Mouse (Mus musculus) CH12.LX (cell line): ENCODE data around the gene Exoc7. TPM values are rescaled to one million over a fixed set of nuclear protein-coding genes. Genes with fewer than 3 reads are reported as not detected.

Source experiments
- DNase-seq: peaks from one replicate; pipeline ENCODE4 v3.0.0-alpha.2; 2013; ENCODE audit errors: extremely low read depth
- H3K27ac ChIP-seq: 2 replicates; pipeline ENCODE4 v1.5.1; 2012; ENCODE audit warnings: low read depth, mild to moderate bottlenecking, control low read depth, moderate library complexity; ENCODE audit not compliant: insufficient read depth
- H3K27me3 ChIP-seq: replicated peaks from 2 replicates; pipeline ENCODE3; 2012; ENCODE audit warnings: inconsistent platforms
- H3K36me3 ChIP-seq, 2 experiments: replicated peaks in 1 of 2; 2 replicates each; pipeline versions ENCODE3 to v1.6.1; 2012; ENCODE audit warnings: inconsistent platforms in 1 of 2, low read length in 1 of 2, mild to moderate bottlenecking in 1 of 2, mixed read lengths in 1 of 2, moderate library complexity in 1 of 2; ENCODE audit not compliant: control insufficient read depth in 1 of 2, insufficient read depth in 1 of 2
- H3K4me1 ChIP-seq, 2 experiments: 2 replicates each; pipeline ENCODE4 v1.6.1; 2012; ENCODE audit warnings: inconsistent platforms in 1 of 2, moderate library complexity in 1 of 2; ENCODE audit not compliant: insufficient read depth in 2 of 2, control insufficient read depth in 1 of 2
- H3K4me2 ChIP-seq: 2 replicates; pipeline ENCODE4 v1.6.1; 2012; ENCODE audit warnings: low read depth, mild to moderate bottlenecking, control low read depth; ENCODE audit not compliant: poor library complexity, insufficient read depth, severe bottlenecking
- H3K4me3 ChIP-seq, 3 experiments: fragments of 150-350 bp in 1 of 3; sonication (generic) in 1 of 3; replicated peaks in 1 of 3; 2 replicates each; pipeline versions ENCODE3 to v1.5.1; 2011 to 2012; ENCODE audit warnings: low read depth in 2 of 3, low read length in 2 of 3, mild to moderate bottlenecking in 2 of 3, moderate library complexity in 2 of 3, control low read depth in 1 of 3, improper control_type of control experiment in 1 of 3, inconsistent platforms in 1 of 3, mixed read lengths in 1 of 3; ENCODE audit not compliant: poor library complexity in 1 of 3
- H3K79me2 ChIP-seq: replicated peaks from 2 replicates; pipeline ENCODE4 v1.6.1; 2012; ENCODE audit warnings: mild to moderate bottlenecking, moderate library complexity; ENCODE audit not compliant: control insufficient read depth, poor library complexity, insufficient read depth, severe bottlenecking; ENCODE audit errors: extremely low read depth
- H3K9ac ChIP-seq: 2 replicates; pipeline ENCODE4 v1.6.1; 2012; ENCODE audit warnings: low read depth, mild to moderate bottlenecking, control low read depth, moderate library complexity; ENCODE audit not compliant: insufficient read depth
- H3K9me3 ChIP-seq: replicated peaks from 2 replicates; pipeline ENCODE3; 2012; ENCODE audit warnings: low read length, inconsistent platforms, mixed read lengths
- CHD1 ChIP-seq: IDR thresholded peaks from 2 replicates; pipeline ENCODE4 v1.6.1; 2012; ENCODE audit warnings: low read depth, low read length, improper control_type of control experiment, inconsistent platforms
- CTCF ChIP-seq, 2 experiments: IDR thresholded peaks in 1 of 2; conservative IDR thresholded peaks in 1 of 2; 2 replicates each; pipeline ENCODE4 v1.5.1; 2011 to 2012; ENCODE audit warnings: low read depth in 2 of 2, low read length in 2 of 2, improper control_type of control experiment in 1 of 2, inconsistent platforms in 1 of 2, mild to moderate bottlenecking in 1 of 2, moderate library complexity in 1 of 2
- E2F4 ChIP-seq: IDR thresholded peaks from 2 replicates; pipeline ENCODE4 v1.6.1; 2011; ENCODE audit warnings: low read depth, low read length, improper control_type of control experiment; ENCODE audit not compliant: insufficient replicate concordance
- ELF1 ChIP-seq: IDR thresholded peaks from 2 replicates; pipeline ENCODE4 v1.6.1; 2014; ENCODE audit warnings: low read depth, mild to moderate bottlenecking, inconsistent platforms, low read length, improper control_type of control experiment
- GABPA ChIP-seq: IDR thresholded peaks from 2 replicates; pipeline ENCODE4 v1.6.1; 2012; ENCODE audit warnings: low read depth, low read length, improper control_type of control experiment, inconsistent platforms; ENCODE audit not compliant: insufficient replicate concordance
- IRF4 ChIP-seq: IDR thresholded peaks from 2 replicates; pipeline ENCODE4 v1.6.1; 2014; ENCODE audit warnings: low read depth, mild to moderate bottlenecking, inconsistent platforms, low read length, improper control_type of control experiment
- JUN ChIP-seq: IDR thresholded peaks from 2 replicates; pipeline ENCODE4 v1.6.1; 2011; ENCODE audit warnings: low read depth, mild to moderate bottlenecking, low read length, improper control_type of control experiment, moderate library complexity; ENCODE audit not compliant: insufficient read depth
- JUND ChIP-seq: conservative IDR thresholded peaks from 2 replicates; pipeline ENCODE4 v1.6.1; 2011; ENCODE audit warnings: low read depth, low read length, improper control_type of control experiment
- KAT2A ChIP-seq: IDR thresholded peaks from 2 replicates; pipeline ENCODE4 v1.6.1; 2012; ENCODE audit warnings: low read length, improper control_type of control experiment, inconsistent platforms; ENCODE audit not compliant: insufficient replicate concordance
- MAFK ChIP-seq: IDR thresholded peaks from 2 replicates; pipeline ENCODE4 v1.6.1; 2011; ENCODE audit warnings: low read length, improper control_type of control experiment; ENCODE audit not compliant: insufficient replicate concordance
- MYC ChIP-seq: IDR thresholded peaks from 2 replicates; pipeline ENCODE4 v1.6.1; 2011; ENCODE audit warnings: low read depth, mild to moderate bottlenecking, improper control_type of control experiment, low read length
- NELFE ChIP-seq: IDR thresholded peaks from 2 replicates; pipeline ENCODE4 v1.6.1; 2011; ENCODE audit warnings: low read depth, low read length, improper control_type of control experiment
- PAX5 ChIP-seq: IDR thresholded peaks from 2 replicates; pipeline ENCODE4 v1.6.1; 2012; ENCODE audit warnings: low read length, inconsistent platforms, mixed read lengths
- POLR2A ChIP-seq: IDR thresholded peaks from 2 replicates; pipeline ENCODE4 v1.6.1; 2011; ENCODE audit warnings: low read depth, mild to moderate bottlenecking, improper control_type of control experiment, low read length
- POLR2AphosphoS2 ChIP-seq: IDR thresholded peaks from 2 replicates; pipeline ENCODE4 v1.6.1; 2011; ENCODE audit warnings: low read depth, low read length, improper control_type of control experiment
- RCOR1 ChIP-seq: conservative IDR thresholded peaks from 2 replicates; pipeline ENCODE4 v1.6.1; 2012; ENCODE audit warnings: low read depth, mild to moderate bottlenecking, inconsistent platforms, low read length, improper control_type of control experiment
- SIN3A ChIP-seq: IDR thresholded peaks from 2 replicates; pipeline ENCODE4 v1.6.1; 2012; ENCODE audit warnings: low read length, improper control_type of control experiment, inconsistent platforms
- SMC3 ChIP-seq: IDR thresholded peaks from 2 replicates; pipeline ENCODE4 v1.6.1; 2011; ENCODE audit warnings: low read depth, low read length, improper control_type of control experiment
- UBTF ChIP-seq: IDR thresholded peaks from 2 replicates; pipeline ENCODE4 v1.6.1; 2012; ENCODE audit warnings: low read depth, mild to moderate bottlenecking, inconsistent platforms, low read length, improper control_type of control experiment, moderate library complexity
- USF2 ChIP-seq: conservative IDR thresholded peaks from 2 replicates; pipeline ENCODE4 v1.6.1; 2011; ENCODE audit warnings: low read depth, low read length, improper control_type of control experiment
- ZKSCAN1 ChIP-seq: IDR thresholded peaks from 2 replicates; pipeline ENCODE4 v1.6.1; 2012; ENCODE audit warnings: low read depth, inconsistent platforms, low read length, improper control_type of control experiment, borderline replicate concordance
- ZNF384 ChIP-seq: IDR thresholded peaks from 2 replicates; pipeline ENCODE4 v1.6.1; 2012; ENCODE audit warnings: low read depth, low read length, improper control_type of control experiment, inconsistent platforms
- dilution Hi-C: fragments of 300-500 bp; cut with MboI; formaldehyde crosslinking; loops from 2 replicates; pipeline ENCODE4 v1.14.3; 2020; ENCODE audit warnings: low sequenced_read_pairs; ENCODE audit not compliant: extremely low pct_unique_long_range_greater_than_20kb, extremely low pct_ligation_motif_present
- in situ Hi-C: fragments of 300-500 bp; cut with MboI; formaldehyde crosslinking; loops from 3 replicates; pipeline ENCODE4 v1.14.3; 2019; ENCODE audit warnings: low sequenced_read_pairs, low pct_ligation_motif_present, low pct_unique_long_range_greater_than_20kb, mixed read lengths
- polyA plus RNA-seq: library from polyadenylated mRNA; unstranded; fragments of >175 nt; gene quantifications from 2 replicates; pipeline ENCODE4 v1.2.1, GENCODE M21; 2012; ENCODE audit warnings: low read depth; ENCODE audit not compliant: insufficient read length
- total RNA-seq, 2 experiments: library from RNA; depleted of rRNA; stranded (reverse); fragments of 300-350 nt in 1 of 2; fragments of >200 nt in 1 of 2; gene quantifications; 2 replicates each; pipeline ENCODE4 v1.2.3; 2012 to 2014

Exoc7 gene
- total and polyA plus RNA-seq, 3 experiments, result 32.2 to 51.8 (median 42.1) TPM

GRCm38 (mm10) chr11:116269560-116269959, 37.5 kb downstream of the Exoc7 start:
- in situ Hi-C loops (no loop called here), dilution Hi-C loops (no loop called here)
- Histone ChIP-seq H3K79me2 (peaks cover 50% of the 10 kb centered on the region), H3K27ac (no peak overlapping the region), H3K9me3 (no peaks in the 10 kb centered on the region), H3K27me3 (no peaks in the 10 kb centered on the region), H3K4me2 (no peak overlapping the region), H3K4me1 (peaks cover 6 to 53% of the 10 kb centered on the region in 2 experiments; a peak in 3 of 4 replicates), H3K9ac (no peak overlapping the region), H3K4me3 (no peak overlapping the region), H3K36me3 (peaks cover 60 to 78% of the 10 kb centered on the region in 2 experiments)
- TF ChIP-seq ZKSCAN1 (no peak), POLR2A (no peak), CHD1 (no peak)
- DNase-seq, result no peak

GRCm38 (mm10) chr11:116268313-116268712, 38.7 kb downstream of the Exoc7 start:
- peaks cover 45% of the 10 kb centered on the region for H3K79me2 ChIP-seq
- in situ Hi-C loops, result no loop called here
- H3K36me3 ChIP-seq, result peaks cover 72 to 90% of the 10 kb centered on the region in 2 experiments

GRCm38 (mm10) chr11:116267637-116268036, 39.4 kb downstream of the Exoc7 start:
- no peaks in the 10 kb centered on the region for H3K9me3 ChIP-seq
- dilution Hi-C loops, result no loop called here
- peak; percentile 18; the same call in 1 of the 2 replicates for TF ChIP-seq SMC3
- no peak for TF ChIP-seq NELFE
- peak in 1 of 2 experiments; percentile 57; a peak in 3 of 4 replicates for TF ChIP-seq CTCF (conservative IDR thresholded peaks at IDR 0.05 in 1 of 2, IDR thresholded peaks at IDR 0.05 in 1 of 2; ENCODE audit: low read depth in 2 of 2, low read length in 2 of 2)
- no peak overlapping the region for H3K27ac ChIP-seq
- H3K79me2 ChIP-seq, result peaks cover 38% of the 10 kb centered on the region
- H3K9ac ChIP-seq, result no peak overlapping the region
- in situ Hi-C loops, result no loop called here
- H3K36me3 ChIP-seq, result peaks cover 79 to 96% of the 10 kb centered on the region in 2 experiments
- no peaks in the 10 kb centered on the region for H3K27me3 ChIP-seq
- peak; percentile 27 for DNase-seq
- peaks cover 6 to 50% of the 10 kb centered on the region in 2 experiments; a peak in 3 of 4 replicates for H3K4me1 ChIP-seq
- no peak overlapping the region for H3K4me3 ChIP-seq
- H3K4me2 ChIP-seq, result no peak overlapping the region

More at GRCm38 (mm10) chr11:116268313-116268712, 38.7 kb downstream of the Exoc7 start:
- Histone ChIP-seq H3K4me2 (no peak overlapping the region), H3K9me3 (no peaks in the 10 kb centered on the region), H3K9ac (no peak overlapping the region), H3K27me3 (no peaks in the 10 kb centered on the region), H3K27ac (no peak overlapping the region), H3K4me1 (peaks cover 6 to 53% of the 10 kb centered on the region in 2 experiments; a peak in 3 of 4 replicates), H3K4me3 (no peak overlapping the region)
- dilution Hi-C loops, result no loop called here
- TF ChIP-seq SMC3, result no peak
- no peak for TF ChIP-seq MAFK
- no peak for TF ChIP-seq JUND
- no peak for TF ChIP-seq POLR2AphosphoS2
- no peak for TF ChIP-seq RCOR1
- no peak for TF ChIP-seq GABPA
- no peak for TF ChIP-seq MYC
- no peak for TF ChIP-seq USF2
- no peak for TF ChIP-seq ZNF384
- TF ChIP-seq UBTF, result no peak
- TF ChIP-seq KAT2A, result no peak
- TF ChIP-seq SIN3A, result no peak
- no peak for TF ChIP-seq E2F4
- no peak for TF ChIP-seq IRF4
- TF ChIP-seq CHD1, result no peak
- TF ChIP-seq JUN, result no peak
- TF ChIP-seq ELF1, result no peak
- no peak for TF ChIP-seq PAX5
- DNase-seq, result no peak
